Mouse (Mus musculus) skeletal muscle tissue, adult 2 months (tissue): Measurements from ENCODE around the gene Lpp.

ENCODE experiments used
- DNase-seq: peaks from one replicate; pipeline ENCODE4 v3.0.0-alpha.2; 2012; ENCODE audit warnings: low read depth, low spot score

Lpp gene

GRCm38 (mm10) chr16:24399524-24399923, 6.2 kb downstream of the Lpp start:
- no peak for DNase-seq

DNA sequence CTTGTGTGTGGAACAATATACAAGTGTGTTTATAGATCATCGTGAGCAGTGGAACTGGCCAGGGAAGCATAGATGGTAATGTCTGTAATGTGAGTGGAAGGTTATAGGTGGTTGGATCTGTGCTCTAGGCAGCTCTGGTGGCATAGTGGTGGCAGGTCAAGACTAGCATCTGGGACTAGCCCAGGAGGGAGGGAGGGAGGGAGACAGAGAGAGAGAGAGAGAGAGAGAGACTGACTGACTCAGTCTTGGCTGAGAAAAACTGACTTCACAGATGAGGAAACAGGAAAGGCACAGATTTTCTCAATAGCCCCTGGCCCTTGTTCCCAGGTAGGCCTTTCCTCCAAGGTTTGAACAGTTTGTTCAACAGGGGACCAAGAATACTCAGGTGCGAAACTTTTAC, 7.5 kb downstream of the Lpp start:
- DNase-seq: no peak

DNA sequence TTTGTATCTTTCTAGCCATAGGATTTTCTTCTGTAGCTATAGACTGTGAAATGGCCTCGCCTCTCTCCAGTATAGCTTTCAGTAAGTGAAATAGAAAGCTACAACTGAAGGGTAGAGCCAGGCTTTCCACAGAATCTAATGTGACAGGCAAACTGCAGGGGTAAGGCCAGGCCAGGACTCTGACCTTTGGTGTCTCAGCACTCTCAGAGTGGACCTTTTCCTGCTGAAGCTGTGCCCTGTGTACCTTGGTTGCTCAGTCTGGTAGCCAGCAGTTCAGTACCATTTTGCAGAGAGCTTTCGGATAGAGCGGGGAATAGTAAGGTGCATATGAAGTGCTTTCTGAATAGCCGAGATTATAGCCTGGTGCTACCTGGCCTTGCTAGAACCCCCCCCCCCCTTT, 9.5 kb downstream of the Lpp start:
- DNase-seq: peak; percentile 61

GRCm38 (mm10) chr16:24403733-24404380, 10.6 kb downstream of the Lpp start:
- DNase-seq: no peak

- DNase-seq: no peak
Observed at GRCm38 (mm10) chr16:24406521-24406920, 13.2 kb downstream of the Lpp start.

GRCm38 (mm10) chr16:24411281-24411680, 18.0 kb downstream of the Lpp start:
- DNase-seq: no peak

- DNase-seq: no peak
Observed at GRCm38 (mm10) chr16:24412193-24412592, 18.9 kb downstream of the Lpp start.

- no peak for DNase-seq
Observed at GRCm38 (mm10) chr16:24413059-24413458, 19.8 kb downstream of the Lpp start.

GRCm38 (mm10) chr16:24418022-24418421, 24.7 kb downstream of the Lpp start:
- DNase-seq: no peak

- no peak for DNase-seq
Observed at GRCm38 (mm10) chr16:24420603-24421120, 27.4 kb downstream of the Lpp start.

GRCm38 (mm10) chr16:24421687-24422418, 28.5 kb downstream of the Lpp start:
- no peak for DNase-seq

GRCm38 (mm10) chr16:24423196-24423595, 29.9 kb downstream of the Lpp start:
- DNase-seq: no peak

GRCm38 (mm10) chr16:24423751-24424150, 30.4 kb downstream of the Lpp start:
- no peak for DNase-seq

- DNase-seq: peak; percentile 76
Observed at GRCm38 (mm10) chr16:24424356-24424977, 31.2 kb downstream of the Lpp start.

DNA sequence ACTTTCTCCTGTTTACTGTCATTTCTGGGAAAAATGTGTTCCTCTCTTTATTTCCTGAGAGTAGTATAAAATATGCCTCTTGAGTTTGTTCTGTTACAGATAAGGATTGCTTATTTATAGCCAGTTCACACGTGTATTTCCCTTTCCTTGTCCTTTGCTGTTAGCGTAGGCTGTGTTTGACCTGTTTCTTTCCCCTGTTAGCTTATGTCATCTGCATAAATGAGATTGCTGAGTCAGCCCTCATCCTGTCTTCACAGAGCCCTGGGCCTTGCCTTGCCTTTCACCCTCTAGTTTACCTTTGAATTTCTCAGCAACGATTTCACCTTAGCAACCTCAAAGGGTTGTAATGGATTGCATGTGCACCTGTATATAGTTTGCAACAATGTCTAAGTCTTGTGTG, 32.5 kb downstream of the Lpp start:
- no peak for DNase-seq

DNA sequence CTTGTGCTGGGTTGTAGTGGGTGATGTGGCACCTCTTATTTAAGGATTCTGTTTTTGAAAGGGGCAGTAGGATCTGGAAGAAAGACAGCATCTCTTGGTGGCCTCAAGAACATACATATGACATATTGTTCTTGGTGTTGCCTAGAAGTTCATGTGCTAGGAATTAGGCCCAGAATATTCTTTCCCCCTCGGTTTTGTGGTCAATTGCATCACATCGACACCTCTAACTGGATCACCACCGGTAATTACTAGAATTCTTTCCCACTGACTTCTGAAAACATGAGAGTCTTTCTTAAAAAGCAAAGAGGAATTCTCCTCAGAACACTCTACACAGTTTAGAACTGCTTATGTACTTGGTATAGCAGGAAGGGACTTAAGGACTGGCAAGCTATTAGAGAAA, 34.3 kb downstream of the Lpp start:
- DNase-seq: no peak

- no peak for DNase-seq
Observed at GRCm38 (mm10) chr16:24428055-24428454, 34.7 kb downstream of the Lpp start.

DNA sequence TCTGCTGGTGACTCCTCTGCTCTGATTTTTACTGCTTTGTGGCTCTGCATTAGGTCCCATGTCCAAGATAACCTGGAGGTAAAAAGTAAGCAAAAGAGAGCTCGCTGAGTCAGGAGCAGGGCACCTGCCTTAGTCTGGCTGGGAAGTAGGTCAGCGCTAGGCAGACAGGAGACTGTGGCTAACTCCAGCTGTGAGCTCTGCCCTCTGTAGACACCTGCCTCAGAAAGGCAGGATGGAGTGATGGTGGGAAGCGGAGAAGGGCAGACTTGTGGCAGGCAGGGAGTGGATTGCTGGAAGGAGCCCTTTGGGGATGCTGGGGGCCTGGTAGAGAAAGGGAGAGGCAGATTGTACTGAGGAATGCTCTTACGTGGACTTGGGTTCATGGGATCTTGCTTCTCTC, 35.4 kb downstream of the Lpp start:
- no peak for DNase-seq

DNA sequence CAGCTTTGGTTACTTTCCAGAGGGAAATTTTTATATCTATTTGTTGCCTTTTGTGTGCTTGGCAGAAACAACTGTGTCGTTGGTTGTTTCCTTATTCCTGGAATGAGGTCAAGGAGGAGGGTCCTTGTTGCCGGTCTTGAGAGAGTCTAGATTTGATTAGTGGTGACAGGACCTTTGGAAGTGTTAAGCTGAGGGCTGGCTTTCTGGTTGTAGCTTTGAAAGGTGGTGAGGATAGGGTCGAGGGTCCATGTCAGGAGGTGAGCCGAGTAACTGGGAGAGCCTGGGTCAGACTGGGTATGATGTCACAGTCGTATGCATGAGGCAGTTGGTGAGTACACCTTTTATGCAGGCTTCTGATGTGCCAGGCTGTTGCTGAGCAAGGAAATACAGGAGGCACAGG, 36.4 kb downstream of the Lpp start:
- DNase-seq: no peak

- no peak for DNase-seq
Observed at GRCm38 (mm10) chr16:24431808-24432207, 38.5 kb downstream of the Lpp start.

- no peak for DNase-seq
Observed at GRCm38 (mm10) chr16:24433563-24433962, 40.3 kb downstream of the Lpp start.

DNA sequence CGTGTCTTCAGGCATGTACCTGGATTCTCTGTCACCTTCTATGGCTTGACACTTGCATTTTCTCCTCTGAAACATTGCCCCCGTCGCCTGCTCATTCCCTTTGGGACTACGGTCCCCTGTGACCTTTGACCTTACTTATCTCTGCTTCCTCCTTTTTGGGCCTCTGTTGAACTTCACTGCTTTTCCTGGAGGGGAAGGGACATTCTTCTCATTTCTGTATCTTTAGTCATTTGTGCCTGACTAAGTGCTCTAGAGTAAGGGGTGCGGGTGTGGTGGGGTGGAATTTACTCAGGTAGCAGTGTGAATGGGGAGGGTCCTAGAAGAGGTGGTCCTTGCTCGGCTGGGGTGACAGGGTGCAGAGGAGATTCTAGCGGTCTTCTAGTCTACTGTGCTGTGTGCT, 40.7 kb downstream of the Lpp start:
- DNase-seq: no peak
